Mouse (Mus musculus) adipocyte (in vitro differentiated cells): ENCODE results near the gene Alg2.

Experiments
- DNase-seq: peaks from one replicate; pipeline ENCODE4 v3.0.0-alpha.2; 2016; ENCODE audit warnings: low spot score

The Alg2 gene

GRCm38 (mm10) chr4:47473968-47474729 lies at the start of gene Alg2, which contains the start of gene Sec61b:
Gene Alg2, minus strand, starts transcription at chr4:47474333.
Gene Sec61b, plus strand, starts transcription at chr4:47474658.
- DNase-seq = peak; percentile 98

- peak; percentile 35 for DNase-seq
These were observed 47.9 kb upstream of the Alg2 start for GRCm38 (mm10) chr4:47521884-47522605.

- no peak for DNase-seq
These were observed 45.9 kb upstream of the Alg2 start for GRCm38 (mm10) chr4:47520076-47520475.

GRCm38 (mm10) chr4:47518551-47519181 lies 44.5 kb upstream of the Alg2 start:
- DNase-seq = no peak

- peak; percentile 5 for DNase-seq
These were observed 30.8 kb upstream of the Alg2 start for GRCm38 (mm10) chr4:47504841-47505517.

- no peak for DNase-seq
These were observed 28.9 kb upstream of the Alg2 start for GRCm38 (mm10) chr4:47503045-47503444.

- DNase-seq = peak; percentile 50
These were observed 28.4 kb upstream of the Alg2 start for GRCm38 (mm10) chr4:47502546-47502971.

- DNase-seq = no peak
These were observed 25.0 kb upstream of the Alg2 start for GRCm38 (mm10) chr4:47499121-47499545.

- no peak for DNase-seq
These were observed 23.8 kb upstream of the Alg2 start for GRCm38 (mm10) chr4:47497811-47498385.

- DNase-seq = no peak
These were observed 20.6 kb upstream of the Alg2 start for GRCm38 (mm10) chr4:47494686-47495085.

GRCm38 (mm10) chr4:47494137-47494536 lies 20.0 kb upstream of the Alg2 start:
- DNase-seq = no peak

- DNase-seq = no peak
These were observed 19.3 kb upstream of the Alg2 start for GRCm38 (mm10) chr4:47493456-47493855.

- no peak for DNase-seq
These were observed 18.4 kb upstream of the Alg2 start for GRCm38 (mm10) chr4:47492311-47493086.

GRCm38 (mm10) chr4:47491243-47491642 lies 17.1 kb upstream of the Alg2 start:
- no peak for DNase-seq

GRCm38 (mm10) chr4:47480576-47480975 lies 6.4 kb upstream of the Alg2 start:
- DNase-seq = no peak

- no peak for DNase-seq
These were observed 6.0 kb upstream of the Alg2 start for GRCm38 (mm10) chr4:47480095-47480494.

- DNase-seq = no peak
These were observed 3.4 kb upstream of the Alg2 start for GRCm38 (mm10) chr4:47477539-47477938.

GRCm38 (mm10) chr4:47474730-47475643 lies 854 bp upstream of the Alg2 start:
- DNase-seq = no peak

- peak; percentile 7 for DNase-seq
These were observed 556 bp downstream of the Alg2 start for GRCm38 (mm10) chr4:47473586-47473967.

- no peak for DNase-seq
These were observed 6.9 kb downstream of the Alg2 start for GRCm38 (mm10) chr4:47467196-47467595.
